Mouse (Mus musculus) adrenal gland, postnatal 36 days (tissue): ENCODE data around the gene Tmem156. TPM values are rescaled to one million over a fixed set of nuclear protein-coding genes. Genes with fewer than 3 reads are reported as not detected.

Source experiments
- DNase-seq, 2 experiments: peaks; one replicate each; pipeline ENCODE4 v3.0.0; 2021; ENCODE audit warnings: mixed read lengths in 1 of 2
- total RNA-seq, 2 experiments: library from RNA; stranded (reverse); gene quantifications; 2 replicates each; pipeline ENCODE4 v1.2.3; 2021

The Tmem156 gene
- total RNA-seq, 2 experiments from 2014 or later = not detected

DNA sequence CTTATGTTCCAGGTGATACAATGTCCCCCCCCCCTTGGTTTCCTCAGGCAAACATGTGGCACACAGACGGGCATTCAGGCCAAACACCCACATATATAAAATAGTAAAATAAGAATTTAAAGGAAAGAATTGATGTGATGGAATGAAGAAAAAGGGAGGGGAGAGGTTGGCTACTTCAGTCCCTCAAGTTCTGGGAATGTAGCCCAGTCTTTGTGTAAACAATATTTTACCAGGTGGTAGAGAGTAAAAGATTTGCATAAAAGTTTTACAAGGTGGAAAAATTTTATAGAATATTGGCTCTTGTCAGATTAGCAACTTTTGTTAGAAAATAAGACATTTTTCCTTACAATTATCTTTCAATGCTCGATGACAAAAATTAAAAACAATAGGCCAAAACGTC lies 4.9 kb upstream of the Tmem156 start:
- no peak for DNase-seq

DNA sequence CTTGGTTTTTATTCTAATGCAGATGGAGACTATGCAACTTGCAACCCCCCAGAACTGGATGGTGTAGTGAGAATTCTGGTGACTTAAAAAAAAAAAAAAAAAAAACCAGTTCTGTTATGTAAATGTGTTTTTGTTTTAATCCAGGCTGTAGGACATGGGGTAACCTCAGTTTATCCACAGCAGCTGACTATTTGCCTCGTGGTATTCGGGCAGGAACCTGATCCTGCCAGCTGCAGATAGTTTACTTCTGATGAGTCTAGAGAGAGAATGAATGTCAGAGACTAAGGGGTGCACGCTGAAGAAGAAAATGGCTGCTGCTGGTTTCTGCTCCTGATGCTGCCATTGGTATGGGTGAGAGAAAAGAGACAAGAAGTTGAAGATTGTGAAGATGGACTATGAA lies 4.2 kb upstream of the Tmem156 start:
- no peak for DNase-seq

DNA sequence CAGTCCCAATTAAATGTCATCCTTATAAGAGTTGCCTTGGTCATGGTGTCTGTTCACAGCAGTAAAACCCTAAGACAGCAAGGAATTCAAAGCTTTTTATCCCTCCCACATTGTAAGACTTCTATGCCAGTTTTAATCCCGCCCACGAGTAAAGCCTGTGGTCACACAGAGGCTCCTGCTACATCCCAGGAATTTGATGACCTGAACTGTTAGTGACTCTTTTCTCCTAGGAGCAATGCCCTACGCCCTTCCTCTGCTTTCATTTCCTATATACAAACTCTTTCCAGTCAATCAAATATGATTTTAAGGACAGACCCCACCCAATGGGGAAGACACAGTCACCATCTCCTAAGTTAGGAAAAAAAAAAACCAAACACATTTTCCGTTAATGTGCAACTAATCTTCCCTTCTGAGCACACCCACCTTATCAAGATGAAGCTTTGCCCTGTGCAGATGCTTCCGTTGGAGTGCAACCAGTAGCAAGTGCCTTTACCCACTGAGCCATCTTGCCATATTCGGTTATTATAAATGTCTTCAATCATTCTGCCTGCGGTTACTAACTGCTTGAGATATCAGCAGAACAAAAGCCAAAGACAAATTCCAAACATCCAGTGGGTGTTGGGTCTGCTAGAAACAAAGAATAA lies 3.1 kb upstream of the Tmem156 start:
- DNase-seq = no peak

DNA sequence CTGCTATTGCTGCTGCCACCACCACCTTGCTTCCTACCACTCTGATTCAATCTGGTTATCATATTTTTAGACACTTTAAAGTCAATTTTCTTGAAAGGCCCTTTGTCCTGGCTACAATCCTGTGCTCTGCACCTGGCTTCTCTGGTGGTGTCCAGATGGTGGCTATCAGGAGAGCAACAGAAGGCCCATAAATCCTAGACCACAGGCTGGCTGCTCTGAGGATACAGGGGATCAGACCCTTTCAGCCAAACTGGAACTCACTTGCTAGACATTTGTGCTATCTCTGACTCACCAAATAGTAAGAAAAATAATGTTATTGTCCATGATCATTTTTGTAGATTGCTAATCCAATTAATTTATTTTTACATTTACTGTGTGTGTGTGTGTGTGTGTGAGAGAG lies 1.8 kb upstream of the Tmem156 start:
- DNase-seq = no peak

DNA sequence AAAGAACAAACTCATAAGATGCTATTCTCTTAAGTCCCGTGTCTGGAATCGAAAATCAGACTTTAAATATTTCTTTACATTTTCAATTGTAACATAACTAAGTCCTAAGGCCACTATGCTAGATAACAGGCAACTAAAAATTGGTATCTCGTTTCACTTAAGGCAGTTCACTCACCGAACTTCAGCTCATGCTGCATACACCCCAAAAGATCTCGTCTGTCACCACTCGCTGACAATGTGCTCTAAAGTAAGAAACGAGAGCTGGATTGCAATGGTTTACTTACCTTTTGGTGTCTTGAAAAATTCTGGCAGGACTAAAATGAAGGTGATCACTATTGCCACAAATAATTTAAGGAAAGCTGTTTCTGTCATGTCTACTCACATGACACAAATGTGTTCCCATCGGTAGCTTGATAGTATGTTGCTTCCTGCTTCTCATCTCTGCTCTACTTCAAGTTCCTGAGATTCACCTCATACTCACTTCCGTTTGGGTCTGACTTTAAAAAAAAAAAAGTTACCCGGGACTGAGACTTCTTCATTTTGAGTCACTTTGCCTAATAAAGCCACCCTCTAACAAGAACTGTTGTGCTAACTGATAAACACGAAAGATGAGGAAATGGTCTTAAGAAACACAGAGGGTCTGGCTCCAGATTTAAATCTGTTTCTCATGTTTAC lies 611 bp downstream of the Tmem156 start:
- no peak for DNase-seq

DNA sequence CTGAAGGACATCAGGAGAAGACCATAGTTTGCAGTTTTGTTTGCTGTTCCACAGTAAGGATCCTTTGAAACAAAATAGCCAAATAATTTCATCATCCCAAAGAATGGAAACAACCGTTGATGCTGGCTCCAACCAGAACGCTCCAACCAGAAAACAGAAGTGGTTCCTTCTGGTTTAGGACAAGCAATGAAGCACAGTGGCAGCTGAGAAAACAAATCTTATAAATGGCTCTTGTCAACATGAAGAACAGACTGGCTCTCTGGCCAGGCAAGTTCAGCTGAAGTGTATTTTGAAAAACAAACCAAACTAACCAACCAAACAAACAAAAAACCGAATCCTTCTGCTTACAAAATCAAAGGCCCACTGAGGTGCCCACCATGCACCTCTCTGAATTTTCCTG lies 2.2 kb downstream of the Tmem156 start:
- DNase-seq = no peak

DNA sequence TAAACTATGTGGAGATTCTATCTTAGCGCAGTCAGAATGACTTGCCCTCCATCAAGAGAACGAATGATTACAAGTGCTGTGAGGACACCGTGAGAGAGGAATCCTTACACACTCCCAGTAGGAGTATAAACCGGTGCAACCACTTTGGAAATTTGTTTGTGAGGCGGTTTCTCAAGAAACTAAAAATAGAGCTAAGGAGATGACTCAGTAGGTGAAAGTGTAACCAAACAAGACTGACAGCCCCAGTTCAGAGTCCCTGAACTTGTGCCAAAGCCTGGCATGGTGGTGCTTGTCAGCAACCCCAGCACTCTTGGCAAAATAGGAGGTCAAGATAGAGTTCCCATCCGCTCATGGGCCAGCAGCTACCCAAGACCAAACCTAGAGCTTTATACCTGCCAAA lies 5.4 kb downstream of the Tmem156 start:
- peak; percentile 83 for DNase-seq

DNA sequence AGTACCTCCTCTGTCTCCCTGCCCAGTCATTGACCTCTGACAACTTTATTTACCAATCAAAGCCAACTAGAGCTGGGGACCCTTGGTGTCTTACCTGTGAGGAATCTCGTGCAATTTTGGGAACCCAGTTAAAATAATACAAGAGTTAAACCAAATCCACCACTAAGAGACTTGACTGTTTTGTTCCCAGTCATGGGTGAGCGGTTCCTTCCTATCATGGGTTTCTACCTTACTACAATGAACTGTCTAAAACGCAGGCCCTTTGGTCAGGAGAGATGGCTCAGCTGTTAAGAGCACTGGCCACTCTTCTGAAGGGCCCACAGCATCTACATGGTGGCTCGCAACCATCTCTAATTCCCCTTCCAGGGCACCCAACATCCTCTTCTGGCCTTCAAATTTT lies 10.1 kb downstream of the Tmem156 start:
- no peak for DNase-seq

DNA sequence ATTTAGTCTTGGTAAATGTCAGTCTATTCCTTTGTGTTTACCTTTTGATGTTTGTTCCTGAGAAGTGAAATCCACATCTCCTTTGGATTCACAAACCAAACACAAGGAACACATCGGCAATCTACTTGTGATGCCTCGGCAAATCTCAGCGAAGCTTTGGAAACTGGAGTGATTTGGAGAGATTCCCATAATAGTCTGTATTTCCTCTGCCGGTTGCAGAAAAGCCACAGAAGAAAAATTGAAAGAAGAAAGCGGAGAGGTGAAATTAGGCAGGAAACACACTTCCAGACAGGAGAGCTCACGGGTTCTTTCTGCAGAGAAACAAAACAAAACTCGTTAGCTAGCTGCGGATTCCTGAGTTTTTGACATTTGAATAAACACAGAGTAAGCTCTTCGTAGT lies 12.1 kb downstream of the Tmem156 start:
- peak in 1 of 2 experiments; percentile 35 for DNase-seq

DNA sequence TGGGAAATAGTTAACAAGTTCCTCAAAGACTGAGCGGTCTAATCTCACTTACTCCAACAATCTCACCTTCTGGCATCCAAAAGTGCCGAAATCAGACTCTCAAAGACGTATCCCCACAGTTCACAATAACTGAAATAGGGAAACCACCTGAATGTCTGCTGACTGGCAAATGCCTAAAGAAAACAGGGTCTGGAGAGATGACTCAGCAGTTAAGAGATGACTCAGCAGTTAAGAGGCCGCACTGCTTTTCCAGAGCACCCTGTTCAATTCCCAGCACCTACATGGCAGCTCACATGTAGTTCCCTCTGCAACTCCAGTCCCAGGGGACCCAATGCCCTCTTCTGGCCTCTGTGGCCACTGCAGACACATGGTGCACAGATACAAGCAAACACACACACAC lies 13.9 kb downstream of the Tmem156 start:
- no peak for DNase-seq

DNA sequence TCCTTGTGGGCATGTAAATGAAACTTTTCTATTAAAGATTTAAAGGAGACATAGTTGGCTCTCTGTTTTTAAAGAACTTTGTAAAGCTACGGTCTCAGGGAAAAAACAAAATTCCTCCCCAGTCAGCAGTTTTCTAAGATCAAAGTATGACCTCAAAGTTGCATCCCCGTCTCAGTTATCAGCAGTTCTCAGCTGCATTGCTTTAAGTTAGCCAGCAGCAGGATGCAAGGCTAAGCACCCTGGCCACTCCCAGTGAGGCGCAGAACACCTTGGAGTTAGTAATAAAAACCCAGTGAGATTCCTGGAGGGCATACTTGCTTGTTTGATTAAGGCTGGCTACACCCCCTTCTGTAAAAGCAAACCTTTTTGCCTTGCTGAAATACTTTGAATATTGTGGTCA lies 15.2 kb downstream of the Tmem156 start:
- DNase-seq = no peak

DNA sequence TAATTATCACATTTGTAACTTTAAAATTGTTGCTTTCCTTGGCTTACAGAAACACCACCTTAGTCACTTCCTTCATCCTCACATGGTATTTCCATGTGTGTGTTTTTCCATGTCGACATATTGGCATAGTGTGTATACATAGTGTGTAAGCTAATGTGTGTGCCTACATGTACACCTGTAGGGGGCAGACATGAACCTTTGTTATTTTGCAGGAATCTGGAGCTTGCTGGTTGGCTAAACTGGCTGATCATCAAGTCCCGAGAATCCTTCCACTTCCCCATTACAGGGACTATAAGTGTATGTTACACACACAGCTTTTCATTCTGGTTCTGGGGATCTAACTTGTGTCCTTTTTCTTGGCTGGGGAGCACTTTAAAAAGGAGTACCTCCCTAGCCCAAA lies 15.8 kb downstream of the Tmem156 start:
- no peak for DNase-seq

DNA sequence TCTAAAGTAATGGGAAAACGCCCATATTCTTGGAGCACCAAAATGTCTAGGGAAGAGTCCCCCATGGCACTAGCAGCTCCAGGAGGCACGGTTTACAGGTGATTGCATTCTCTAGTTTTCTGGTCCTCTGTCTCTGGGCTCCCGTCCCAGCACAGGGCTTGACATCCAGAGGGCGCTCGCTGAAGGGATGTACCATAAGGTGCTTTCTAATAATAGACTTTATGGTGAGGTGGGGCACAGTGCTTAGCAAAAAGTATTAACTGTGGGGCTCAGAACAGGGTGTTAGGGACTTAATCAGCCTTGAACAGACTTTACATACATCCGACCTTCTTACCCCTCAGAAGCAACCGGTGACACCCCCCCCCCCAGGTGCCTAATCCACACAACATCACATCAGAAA lies 17.2 kb downstream of the Tmem156 start:
- DNase-seq = peak; percentile 29 to 34

DNA sequence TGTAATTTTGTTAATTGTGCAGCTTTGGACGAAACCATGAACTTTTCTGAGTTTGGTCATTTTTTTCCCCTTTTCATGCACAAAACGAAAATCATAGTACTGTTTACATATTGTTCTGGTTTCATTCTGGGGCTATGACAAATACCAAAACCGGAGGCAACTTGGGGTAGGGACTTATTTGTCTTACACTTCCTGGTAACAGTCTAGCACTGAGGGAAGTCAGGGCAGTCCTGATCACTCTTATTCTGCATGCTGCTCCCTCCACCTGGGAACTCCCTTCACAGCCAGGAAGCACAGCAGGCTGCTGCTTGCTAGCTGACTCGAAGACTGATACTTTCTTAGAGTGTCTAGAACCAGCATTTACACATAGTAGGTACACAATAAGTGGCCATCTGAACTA lies 18.7 kb downstream of the Tmem156 start:
- no peak for DNase-seq

DNA sequence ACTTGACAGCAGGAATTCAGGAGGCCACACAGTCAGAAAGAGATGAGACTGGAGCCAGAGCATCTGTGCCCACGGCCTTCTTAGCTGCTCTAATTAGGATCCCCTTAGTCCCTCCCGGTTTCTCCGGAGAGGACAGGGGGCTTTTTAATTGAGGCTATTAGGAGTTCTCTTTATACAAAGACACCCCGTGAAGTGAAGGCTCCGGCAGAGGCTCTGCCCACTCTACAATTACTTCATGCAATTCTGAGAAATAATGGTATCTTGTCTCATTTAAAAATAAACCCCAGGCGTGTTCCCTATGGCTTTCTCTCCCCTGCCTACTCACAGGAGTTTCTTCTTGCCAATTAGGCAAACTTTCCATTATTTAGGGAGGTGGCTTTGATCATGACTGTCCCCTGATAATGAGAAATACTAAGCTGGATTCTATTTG lies 20.2 kb downstream of the Tmem156 start:
- no peak for DNase-seq

DNA sequence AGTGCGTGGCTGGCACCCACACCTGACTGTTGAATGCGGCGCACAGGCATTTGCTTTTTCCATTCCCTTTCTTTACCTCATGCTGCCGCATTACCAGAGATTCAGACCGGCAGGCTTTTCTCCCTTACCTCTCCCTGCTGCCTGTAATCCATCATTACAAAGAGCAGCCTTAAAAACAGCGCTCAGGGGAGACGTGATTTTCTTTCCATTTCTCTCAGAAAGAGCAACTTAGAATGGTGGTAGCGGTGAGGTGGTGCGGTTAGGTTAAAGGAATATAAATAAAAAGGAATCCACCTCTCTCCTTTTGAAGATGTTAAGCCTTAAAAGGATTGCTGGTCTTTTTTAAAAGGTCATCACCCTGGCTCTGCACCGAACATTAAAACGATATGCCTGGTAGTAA lies 22.1 kb downstream of the Tmem156 start:
- no peak for DNase-seq

DNA sequence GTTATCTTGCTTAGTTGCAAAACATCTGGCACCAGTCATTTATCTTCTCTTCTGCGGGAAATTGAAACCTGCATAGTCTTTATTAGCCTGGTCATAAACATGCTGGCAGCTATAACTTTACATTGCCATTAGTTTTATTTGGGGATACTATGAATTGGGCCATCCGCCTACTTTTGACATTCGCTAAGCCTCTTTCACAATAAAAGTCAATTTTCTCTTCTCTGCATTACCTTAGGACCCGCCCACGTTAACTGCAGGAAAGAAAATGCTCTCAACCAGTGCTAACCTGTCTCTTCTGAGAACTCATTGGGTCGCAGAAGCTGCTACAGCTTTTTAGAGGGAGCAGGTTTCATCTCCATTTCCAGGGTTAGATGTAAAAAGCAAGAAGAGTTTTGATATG lies 23.8 kb downstream of the Tmem156 start:
- DNase-seq = no peak

DNA sequence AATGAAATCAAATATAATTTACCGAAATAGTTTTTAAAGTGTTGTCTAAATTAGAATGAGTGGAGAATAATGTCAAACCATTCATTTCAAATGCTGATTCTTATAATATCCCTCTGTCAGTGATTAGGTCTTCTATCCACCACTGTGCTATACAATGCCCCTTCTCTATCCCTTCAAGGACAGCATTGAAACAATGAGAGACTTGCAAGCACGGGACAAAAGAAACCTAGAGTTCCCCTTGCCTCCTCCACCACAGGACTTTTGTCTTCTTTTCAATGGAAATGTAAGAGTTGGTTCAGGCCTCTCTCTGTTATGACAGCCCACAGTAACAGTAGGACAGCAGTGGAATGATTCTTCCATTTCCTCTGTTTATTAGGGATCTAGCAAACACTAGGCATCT lies 28.7 kb downstream of the Tmem156 start:
- DNase-seq = no peak

DNA sequence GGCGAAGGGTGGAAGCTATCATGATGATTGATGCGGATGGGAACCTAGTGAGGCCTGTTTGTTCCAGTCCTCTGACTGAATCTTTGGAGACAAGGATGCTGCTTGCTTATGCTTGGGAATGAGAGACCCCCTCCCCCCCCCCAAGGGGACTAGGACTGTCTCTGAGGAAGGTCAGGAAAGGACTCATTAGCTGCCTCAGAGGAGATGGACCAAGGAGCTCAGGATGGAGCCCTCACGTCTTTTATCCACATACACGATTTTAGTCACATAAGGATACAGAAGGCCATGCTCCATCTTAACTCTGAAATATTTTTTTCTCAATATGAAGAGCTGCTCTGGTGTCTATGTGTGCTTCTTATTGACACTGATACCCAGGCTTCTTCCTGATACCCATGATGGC lies 29.7 kb downstream of the Tmem156 start:
- DNase-seq = no peak

DNA sequence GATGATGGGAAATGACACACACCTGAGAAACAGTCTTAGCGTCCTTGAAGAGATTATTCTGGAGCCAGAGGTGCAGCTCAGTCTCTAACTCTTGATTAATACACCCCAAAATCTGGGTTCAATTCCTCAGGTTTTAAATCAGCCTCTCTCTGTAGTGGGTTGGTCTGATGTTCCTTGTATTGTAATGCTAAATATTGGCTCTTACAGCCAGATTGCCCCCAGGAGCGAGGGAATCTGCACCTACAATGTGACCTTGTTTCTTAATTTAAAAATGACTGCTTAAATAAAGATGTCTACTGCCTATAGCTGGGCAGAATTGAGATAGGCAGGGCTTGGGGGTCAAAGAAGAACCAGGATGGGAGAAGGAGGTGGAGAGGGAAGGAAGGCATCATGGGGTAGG lies 32.1 kb downstream of the Tmem156 start:
- DNase-seq = no peak

DNA sequence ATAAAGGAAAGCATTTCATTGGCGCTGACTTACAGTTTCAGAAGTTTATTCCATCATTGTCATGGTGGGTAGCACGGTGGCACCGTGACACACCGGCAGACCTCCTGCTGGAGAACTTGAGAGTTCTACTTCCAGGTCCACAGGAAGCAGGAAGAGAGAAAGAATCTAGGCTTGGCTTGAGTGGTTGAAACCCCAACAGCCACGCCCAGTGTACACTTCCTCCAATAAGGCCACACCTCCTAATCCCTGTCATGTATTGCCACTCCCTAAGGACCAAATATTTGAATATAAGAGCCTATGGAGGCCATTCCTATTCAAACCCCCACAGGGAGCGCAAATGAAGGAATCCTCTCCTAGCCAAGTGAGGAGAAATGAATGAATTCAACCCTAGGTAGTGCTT lies 34.3 kb downstream of the Tmem156 start:
- DNase-seq = no peak

DNA sequence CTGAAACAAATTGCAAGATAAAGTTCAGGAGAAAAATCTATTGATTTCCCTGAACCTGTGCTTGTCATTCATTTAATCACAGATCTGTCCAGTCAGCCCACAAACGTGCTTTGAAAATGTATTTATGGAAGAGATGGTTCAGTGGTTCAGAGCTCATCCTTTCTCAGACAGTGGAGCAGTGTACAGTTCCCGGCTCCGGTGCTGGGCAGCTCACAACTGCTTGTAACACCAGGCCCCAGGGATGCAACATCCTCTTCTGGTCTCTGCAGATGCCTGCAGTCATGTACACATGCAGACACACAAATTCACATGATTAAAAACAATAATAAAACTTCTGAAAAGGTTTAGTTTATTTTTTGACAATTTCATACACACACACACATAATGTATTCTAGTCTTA lies 40.4 kb downstream of the Tmem156 start:
- DNase-seq = no peak

DNA sequence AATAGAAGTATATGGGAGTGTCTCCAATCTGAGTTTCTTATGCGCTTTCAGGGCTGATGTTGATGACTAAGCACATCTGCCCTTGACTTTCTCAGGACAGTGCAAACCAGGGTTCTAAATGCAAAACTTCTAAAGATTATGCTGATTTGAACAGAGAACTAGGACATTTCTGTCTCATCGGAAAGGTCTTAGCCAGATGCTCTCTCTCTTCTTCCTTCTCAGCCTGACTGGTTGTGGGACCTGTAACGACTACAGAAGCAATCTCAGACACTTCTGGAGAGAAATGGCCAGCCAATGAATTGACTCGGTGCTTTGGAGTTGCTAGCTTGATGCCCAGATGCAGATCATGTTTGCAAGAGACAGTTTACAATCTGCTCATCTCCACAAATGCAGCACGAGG lies 42.1 kb downstream of the Tmem156 start:
- peak; percentile 29 to 39 for DNase-seq

DNA sequence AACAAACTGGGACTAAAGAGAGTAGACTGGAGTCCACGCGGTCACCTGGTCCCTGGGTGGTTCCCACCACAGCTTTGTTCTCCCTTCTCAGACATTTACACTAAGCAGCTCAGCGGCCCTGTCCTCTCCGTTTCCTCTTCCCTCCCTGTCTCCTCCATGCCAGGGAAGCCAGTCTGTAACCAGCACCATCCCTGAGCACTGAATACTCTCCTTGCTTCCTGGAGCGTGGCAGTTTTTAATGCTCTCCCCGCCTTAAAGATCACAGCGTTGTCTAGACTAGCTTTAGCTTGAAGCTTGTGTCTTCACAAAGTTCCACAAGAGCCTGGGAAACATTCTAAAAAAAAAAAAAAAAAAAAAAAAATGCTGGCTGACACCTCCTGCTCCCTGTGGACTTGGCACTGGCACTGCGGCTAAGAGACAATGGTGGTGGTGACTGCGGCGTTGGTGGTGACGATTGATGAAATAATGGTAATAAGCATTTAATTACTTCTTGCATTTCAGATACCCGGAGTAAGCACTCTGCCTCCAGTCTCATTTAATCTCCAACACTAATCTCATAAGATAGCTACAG lies 44.6 kb downstream of the Tmem156 start:
- DNase-seq = no peak
